Mouse (Mus musculus): ENCODE measurements around the gene Cldn19. TPM values are rescaled to one million over a fixed set of nuclear protein-coding genes. Genes with fewer than 3 reads are reported as not detected.
A peak's percentile ranks its signal among the peaks of the same experiment; 100 is the strongest.

Gene Cldn19
- polyA plus RNA-seq (2012; rRNA removed): 0.18 and 0.50 TPM in 2 replicates

DNA sequence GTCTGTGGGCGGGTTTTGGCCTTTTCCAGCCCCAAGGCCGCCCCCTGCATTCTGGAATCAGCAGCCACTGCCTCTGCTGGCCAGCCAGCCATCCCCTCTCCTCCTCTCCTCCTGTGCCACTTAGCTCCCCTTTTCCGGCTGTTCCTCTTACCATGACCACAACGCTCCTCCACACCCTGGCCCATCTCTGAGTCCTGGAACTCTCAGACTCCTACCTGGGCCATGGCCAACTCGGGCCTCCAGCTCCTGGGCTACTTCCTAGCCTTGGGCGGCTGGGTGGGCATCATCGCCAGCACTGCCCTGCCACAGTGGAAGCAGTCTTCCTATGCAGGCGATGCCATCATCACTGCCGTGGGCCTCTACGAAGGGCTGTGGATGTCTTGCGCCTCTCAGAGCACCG lies at the start of gene Cldn19:
TSS of gene Cldn19 (plus strand) at position 64 of the 400 bp plus-strand sequence.
- Histone ChIP-seq H3K4me3 (ENCODE audit: control insufficient read depth, insufficient read depth, low read length) (no peak within 1 kb of the TSS), H3K4me1 (replicated peaks; ENCODE audit: control insufficient read depth, insufficient read depth, low read length) (peaks cover 3% of the 10 kb centered on the region), H3K27ac (ENCODE audit: control insufficient read depth, insufficient read depth, low read length) (no peak within 1 kb of the TSS), H3K27me3 (ENCODE audit: control insufficient read depth, insufficient read depth, low read length) (no peaks in the 10 kb centered on the region), H3K36me3 (ENCODE audit: control insufficient read depth, insufficient read depth, low read length) (no peaks in the 10 kb centered on the region)
- DNase-seq: no peak
- 93% methylated on average over 12 of the region's 12 CpGs for WGBS
- TF ChIP-seq POLR2A (IDR thresholded peaks at IDR 0.05; ENCODE audit: control insufficient read depth, extremely low read depth, insufficient read depth, low read length, poor library complexity) (no peak), CTCF (IDR thresholded peaks at IDR 0.05; ENCODE audit: borderline replicate concordance, control insufficient read depth, extremely low read depth, insufficient read depth, low read length, poor library complexity) (no peak)

DNA sequence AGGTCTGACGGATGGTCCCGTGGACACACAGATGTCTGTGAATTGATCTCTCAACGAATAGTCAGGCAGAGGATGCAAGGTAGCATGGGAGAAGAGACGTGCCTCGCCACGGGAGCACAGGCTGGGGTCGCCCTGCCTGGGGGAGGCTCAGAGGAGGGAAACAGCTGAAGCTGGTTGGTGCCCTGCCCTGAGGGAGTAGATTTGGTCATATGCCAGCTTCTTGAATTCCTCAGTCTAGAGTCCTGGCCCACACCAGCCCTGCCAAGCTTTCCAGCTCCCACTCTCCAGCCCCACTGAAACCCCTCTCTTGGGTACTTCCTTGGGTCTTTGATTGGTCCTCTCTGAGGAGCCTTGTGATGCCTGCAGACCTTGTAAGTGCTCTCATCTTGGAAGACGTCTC lies 38.5 kb upstream of the Cldn19 start:
- Histone ChIP-seq H3K4me1 (replicated peaks; ENCODE audit: control insufficient read depth, insufficient read depth, low read length) (no peaks in the 10 kb centered on the region), H3K4me3 (ENCODE audit: control insufficient read depth, insufficient read depth, low read length) (no peak overlapping the region), H3K27ac (ENCODE audit: control insufficient read depth, insufficient read depth, low read length) (no peak overlapping the region), H3K36me3 (ENCODE audit: control insufficient read depth, insufficient read depth, low read length) (no peaks in the 10 kb centered on the region), H3K27me3 (ENCODE audit: control insufficient read depth, insufficient read depth, low read length) (no peaks in the 10 kb centered on the region)
- no peak for TF ChIP-seq POLR2A (IDR thresholded peaks at IDR 0.05; ENCODE audit: control insufficient read depth, extremely low read depth, insufficient read depth, low read length, poor library complexity)
- no peak for TF ChIP-seq CTCF (IDR thresholded peaks at IDR 0.05; ENCODE audit: borderline replicate concordance, control insufficient read depth, extremely low read depth, insufficient read depth, low read length, poor library complexity)
- DNase-seq: no peak
- 78% methylated on average over 8 of the region's 8 CpGs for WGBS

DNA sequence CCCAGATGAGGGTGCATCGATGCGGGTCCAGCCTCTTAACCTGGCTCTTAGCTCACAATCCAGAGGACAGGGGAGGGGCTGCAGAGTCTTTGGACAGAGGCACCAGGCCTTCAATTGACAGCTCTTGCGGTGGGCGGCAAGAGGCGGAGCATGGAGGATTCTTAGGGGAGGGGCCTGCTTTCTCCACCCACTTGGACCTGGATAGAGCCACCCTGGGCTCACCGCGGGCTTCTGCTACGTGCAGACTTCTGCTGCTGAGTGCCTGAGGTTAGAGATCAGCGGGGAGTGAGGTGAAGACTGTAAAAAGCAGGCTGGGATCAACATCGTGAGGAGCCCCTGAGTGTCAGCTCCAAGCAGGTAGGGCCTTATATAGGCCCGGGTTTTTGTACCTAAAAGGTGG lies 37.0 kb upstream of the Cldn19 start, which contains the start of gene Tmem269:
TSS of gene Tmem269 (minus strand) at position 49 of the 400 bp plus-strand sequence.
- Histone ChIP-seq H3K4me3 (ENCODE audit: control insufficient read depth, insufficient read depth, low read length) (no peak within 1 kb of the TSS), H3K36me3 (ENCODE audit: control insufficient read depth, insufficient read depth, low read length) (no peaks in the 10 kb centered on the region), H3K27ac (ENCODE audit: control insufficient read depth, insufficient read depth, low read length) (no peak within 1 kb of the TSS), H3K27me3 (ENCODE audit: control insufficient read depth, insufficient read depth, low read length) (no peaks in the 10 kb centered on the region), H3K4me1 (replicated peaks; ENCODE audit: control insufficient read depth, insufficient read depth, low read length) (no peaks in the 10 kb centered on the region)
- 48% methylated on average over 11 of the region's 11 CpGs for WGBS
- DNase-seq: no peak
- TF ChIP-seq POLR2A (IDR thresholded peaks at IDR 0.05; ENCODE audit: control insufficient read depth, extremely low read depth, insufficient read depth, low read length, poor library complexity): no peak
- no peak for TF ChIP-seq CTCF (IDR thresholded peaks at IDR 0.05; ENCODE audit: borderline replicate concordance, control insufficient read depth, extremely low read depth, insufficient read depth, low read length, poor library complexity)

DNA sequence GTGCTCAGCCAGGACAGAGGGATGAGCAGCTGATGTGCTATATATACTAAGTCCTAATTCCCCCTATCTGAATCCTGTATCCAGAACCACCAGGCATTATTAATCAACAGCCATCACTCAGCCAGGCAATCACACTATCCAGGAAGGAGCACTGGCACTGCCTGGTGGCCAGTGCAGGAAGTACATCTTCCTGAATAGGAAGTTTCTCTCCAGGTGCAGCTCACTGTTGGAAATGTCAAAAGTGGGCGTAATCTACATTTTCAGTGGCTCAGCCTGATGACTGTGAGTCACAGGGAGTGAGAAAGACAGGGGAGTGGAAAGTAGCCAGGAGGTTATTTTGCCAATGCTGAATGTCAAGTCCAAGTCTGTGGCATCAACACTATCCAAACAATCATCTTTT lies 31.5 kb upstream of the Cldn19 start:
- Histone ChIP-seq H3K4me1 (replicated peaks; ENCODE audit: control insufficient read depth, insufficient read depth, low read length) (no peaks in the 10 kb centered on the region), H3K36me3 (ENCODE audit: control insufficient read depth, insufficient read depth, low read length) (peaks cover 14% of the 10 kb centered on the region), H3K27ac (ENCODE audit: control insufficient read depth, insufficient read depth, low read length) (no peak overlapping the region), H3K4me3 (ENCODE audit: control insufficient read depth, insufficient read depth, low read length) (no peak overlapping the region), H3K27me3 (ENCODE audit: control insufficient read depth, insufficient read depth, low read length) (no peaks in the 10 kb centered on the region)
- TF ChIP-seq CTCF (IDR thresholded peaks at IDR 0.05; ENCODE audit: borderline replicate concordance, control insufficient read depth, extremely low read depth, insufficient read depth, low read length, poor library complexity): no peak
- no peak for TF ChIP-seq POLR2A (IDR thresholded peaks at IDR 0.05; ENCODE audit: control insufficient read depth, extremely low read depth, insufficient read depth, low read length, poor library complexity)
- DNase-seq: peak; percentile 14
- WGBS: 85% methylated on average over 1 of the region's 1 CpGs

DNA sequence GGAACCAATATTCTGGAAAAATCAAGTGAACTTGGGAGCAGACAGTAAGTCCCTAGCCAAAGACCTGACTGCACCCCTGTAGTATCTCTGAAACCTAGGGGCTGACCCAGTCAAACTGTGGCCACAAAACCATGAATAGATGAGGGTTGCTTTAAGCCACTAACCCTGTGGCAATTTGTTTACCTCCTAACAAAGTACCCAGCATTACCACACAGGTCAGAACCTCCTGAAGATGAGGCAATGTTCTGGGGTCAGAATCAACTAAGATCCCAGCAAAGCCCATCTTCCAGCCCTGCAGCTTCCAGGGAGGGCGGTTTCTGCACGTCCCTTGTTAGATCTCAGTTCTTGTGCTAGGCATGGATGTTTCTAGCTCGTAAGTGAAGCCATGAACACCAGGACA lies 30.7 kb upstream of the Cldn19 start:
- Histone ChIP-seq H3K27ac (ENCODE audit: control insufficient read depth, insufficient read depth, low read length) (no peak overlapping the region), H3K4me3 (ENCODE audit: control insufficient read depth, insufficient read depth, low read length) (no peak overlapping the region), H3K4me1 (replicated peaks; ENCODE audit: control insufficient read depth, insufficient read depth, low read length) (no peaks in the 10 kb centered on the region), H3K36me3 (ENCODE audit: control insufficient read depth, insufficient read depth, low read length) (peaks cover 14% of the 10 kb centered on the region), H3K27me3 (ENCODE audit: control insufficient read depth, insufficient read depth, low read length) (no peaks in the 10 kb centered on the region)
- 97% methylated on average over 3 of the region's 3 CpGs for WGBS
- TF ChIP-seq CTCF (IDR thresholded peaks at IDR 0.05; ENCODE audit: borderline replicate concordance, control insufficient read depth, extremely low read depth, insufficient read depth, low read length, poor library complexity) (no peak), POLR2A (IDR thresholded peaks at IDR 0.05; ENCODE audit: control insufficient read depth, extremely low read depth, insufficient read depth, low read length, poor library complexity) (no peak)
- DNase-seq: no peak

DNA sequence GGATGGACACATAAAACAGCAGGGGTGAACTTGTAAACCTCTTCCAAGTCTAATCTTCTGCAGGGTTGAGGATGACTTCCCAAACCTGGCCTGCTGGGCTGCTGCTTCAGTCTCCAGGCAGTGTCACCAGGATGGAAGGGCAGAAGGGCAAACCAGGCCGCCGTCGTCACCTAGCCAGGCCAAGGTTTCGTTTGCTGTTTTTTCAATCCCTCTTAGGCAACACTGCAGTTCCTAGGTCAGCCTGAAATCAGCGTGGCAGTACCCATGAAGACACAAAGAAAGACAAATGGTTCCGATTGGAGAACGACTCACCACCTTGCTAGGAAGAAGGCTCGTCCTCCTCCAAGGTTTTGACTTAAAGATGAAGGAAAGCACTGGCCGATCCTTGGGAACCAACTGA lies 29.5 kb upstream of the Cldn19 start:
- Histone ChIP-seq H3K36me3 (ENCODE audit: control insufficient read depth, insufficient read depth, low read length) (peaks cover 14% of the 10 kb centered on the region), H3K4me1 (replicated peaks; ENCODE audit: control insufficient read depth, insufficient read depth, low read length) (no peaks in the 10 kb centered on the region), H3K27ac (ENCODE audit: control insufficient read depth, insufficient read depth, low read length) (no peak overlapping the region), H3K4me3 (ENCODE audit: control insufficient read depth, insufficient read depth, low read length) (no peak overlapping the region), H3K27me3 (ENCODE audit: control insufficient read depth, insufficient read depth, low read length) (no peaks in the 10 kb centered on the region)
- WGBS: 95% methylated on average over 9 of the region's 9 CpGs
- TF ChIP-seq CTCF (IDR thresholded peaks at IDR 0.05; ENCODE audit: borderline replicate concordance, control insufficient read depth, extremely low read depth, insufficient read depth, low read length, poor library complexity) (no peak), POLR2A (IDR thresholded peaks at IDR 0.05; ENCODE audit: control insufficient read depth, extremely low read depth, insufficient read depth, low read length, poor library complexity) (no peak)
- no peak for DNase-seq

DNA sequence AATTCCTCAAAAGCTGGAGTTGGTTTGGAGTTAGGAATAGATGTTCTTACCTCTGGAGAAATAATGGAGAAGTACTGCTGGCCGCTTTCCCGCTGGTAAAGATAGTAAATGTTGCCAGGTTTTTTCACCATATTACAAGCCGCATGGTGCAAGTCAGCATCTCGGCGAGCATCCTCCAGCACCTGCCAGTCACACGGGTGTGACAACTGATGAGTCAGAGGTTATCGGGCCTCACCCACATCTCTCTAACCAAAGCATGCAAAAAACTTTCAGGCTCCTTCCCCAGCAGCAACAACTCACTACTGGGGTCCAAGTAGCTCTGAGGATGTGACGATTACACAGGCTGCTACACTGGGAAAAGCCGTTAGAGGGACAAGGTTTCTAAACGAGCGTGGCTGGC lies 28.5 kb upstream of the Cldn19 start:
- 97% methylated on average over 11 of the region's 11 CpGs for WGBS
- no peak overlapping the region for H3K4me3 ChIP-seq (ENCODE audit: control insufficient read depth, insufficient read depth, low read length)

More for the DNA sequence above, 28.5 kb upstream of the Cldn19 start:
- no peak for TF ChIP-seq POLR2A (IDR thresholded peaks at IDR 0.05; ENCODE audit: control insufficient read depth, extremely low read depth, insufficient read depth, low read length, poor library complexity)
- TF ChIP-seq CTCF (IDR thresholded peaks at IDR 0.05; ENCODE audit: borderline replicate concordance, control insufficient read depth, extremely low read depth, insufficient read depth, low read length, poor library complexity): no peak
- H3K27me3 ChIP-seq (ENCODE audit: control insufficient read depth, insufficient read depth, low read length): no peaks in the 10 kb centered on the region
- H3K27ac ChIP-seq (ENCODE audit: control insufficient read depth, insufficient read depth, low read length): no peak overlapping the region
- DNase-seq: no peak
- no peaks in the 10 kb centered on the region for H3K4me1 ChIP-seq (replicated peaks; ENCODE audit: control insufficient read depth, insufficient read depth, low read length)
- peaks cover 14% of the 10 kb centered on the region for H3K36me3 ChIP-seq (ENCODE audit: control insufficient read depth, insufficient read depth, low read length)

Measured in thymus, adult 2 months (tissue).